Mouse (Mus musculus) gastrocnemius, postnatal 4 days (tissue): Measurements from ENCODE around the gene Nrxn3. TPM values are rescaled to one million over a fixed set of nuclear protein-coding genes. Genes with fewer than 3 reads are reported as not detected.

Source experiments
- DNase-seq, 2 experiments: peaks; one replicate each; pipeline ENCODE4 v3.0.0; 2021 to 2022; ENCODE audit warnings: low spot score in 2 of 2, mixed read lengths in 2 of 2
- total RNA-seq, 2 experiments: library from RNA; stranded (reverse); gene quantifications; 2 replicates each; pipeline ENCODE4 v1.2.3; 2021

Nrxn3 gene
- total RNA-seq, 2 experiments from 2014 or later = 2.5 to 3.1 TPM

GRCm38 (mm10) chr12:89040151-89040550 lies 317.5 kb downstream of the Nrxn3 start:
- no peak for DNase-seq

- no peak for DNase-seq
Measured at GRCm38 (mm10) chr12:89041429-89042107, 318.9 kb downstream of the Nrxn3 start.

- DNase-seq = no peak
Measured at GRCm38 (mm10) chr12:89049279-89049678, 326.6 kb downstream of the Nrxn3 start.

- DNase-seq = no peak
Measured at GRCm38 (mm10) chr12:89049686-89050085, 327.0 kb downstream of the Nrxn3 start.

GRCm38 (mm10) chr12:89072436-89072835 lies 349.8 kb downstream of the Nrxn3 start:
- DNase-seq = no peak

GRCm38 (mm10) chr12:89073167-89073743 lies 350.6 kb downstream of the Nrxn3 start:
- DNase-seq = no peak

GRCm38 (mm10) chr12:89074551-89075295 lies 352.0 kb downstream of the Nrxn3 start:
- DNase-seq = no peak

GRCm38 (mm10) chr12:89093806-89094479 lies 371.3 kb downstream of the Nrxn3 start:
- DNase-seq = no peak

GRCm38 (mm10) chr12:89097561-89097960 lies 374.9 kb downstream of the Nrxn3 start:
- DNase-seq = no peak

- peak in 1 of 2 experiments; percentile 33 for DNase-seq
Measured at GRCm38 (mm10) chr12:89106029-89106733, 383.5 kb downstream of the Nrxn3 start.

- no peak for DNase-seq
Measured at GRCm38 (mm10) chr12:89106881-89107584, 384.4 kb downstream of the Nrxn3 start.

- DNase-seq = no peak
Measured at GRCm38 (mm10) chr12:89109779-89110335, 387.2 kb downstream of the Nrxn3 start.

- no peak for DNase-seq
Measured at GRCm38 (mm10) chr12:89128602-89129001, 405.9 kb downstream of the Nrxn3 start.

GRCm38 (mm10) chr12:89129139-89129907 lies 406.6 kb downstream of the Nrxn3 start:
- no peak for DNase-seq

- no peak for DNase-seq
Measured at GRCm38 (mm10) chr12:89134333-89134732, 411.7 kb downstream of the Nrxn3 start.

- DNase-seq = no peak
Measured at GRCm38 (mm10) chr12:89134774-89135307, 412.2 kb downstream of the Nrxn3 start.

GRCm38 (mm10) chr12:89148974-89149411 lies 426.3 kb downstream of the Nrxn3 start:
- DNase-seq = no peak

GRCm38 (mm10) chr12:89149455-89149854 lies 426.8 kb downstream of the Nrxn3 start:
- no peak for DNase-seq
